Mouse (Mus musculus) ES-E14 (cell line): ENCODE results near the gene Acss3. TPM values are rescaled to one million over a fixed set of nuclear protein-coding genes. Genes with fewer than 3 reads are reported as not detected.

ENCODE experiments used
- DNase-seq: peaks from one replicate; pipeline ENCODE4 v3.0.0-alpha.2; 2013; ENCODE audit warnings: low read depth, low spot score
- H3K27ac ChIP-seq: 2 replicates; pipeline ENCODE4 v1.5.1; 2012; ENCODE audit warnings: low read depth, mild to moderate bottlenecking, low read length, moderate library complexity, mixed read lengths; ENCODE audit not compliant: poor library complexity, insufficient read depth, severe bottlenecking
- H3K36me3 ChIP-seq: 2 replicates; pipeline ENCODE4 v1.6.1; 2012; ENCODE audit warnings: mild to moderate bottlenecking, low read length, moderate library complexity, mixed read lengths; ENCODE audit not compliant: control insufficient read depth, poor library complexity, insufficient read depth, severe bottlenecking
- H3K4me1 ChIP-seq, 2 experiments: fragments of 150-350 bp in 1 of 2; sonication (generic) in 1 of 2; 2 replicates each; pipeline ENCODE4 v1.6.1; 2012; ENCODE audit warnings: low read length in 2 of 2, mild to moderate bottlenecking in 1 of 2, mixed read lengths in 1 of 2; ENCODE audit not compliant: control insufficient read depth in 2 of 2, insufficient read depth in 2 of 2, poor library complexity in 1 of 2
- H3K4me3 ChIP-seq, 2 experiments: fragments of 150-350 bp in 1 of 2; sonication (generic) in 1 of 2; 2 replicates each; pipeline ENCODE4 v1.5.1; 2012; ENCODE audit warnings: low read length in 2 of 2, low read depth in 1 of 2, mild to moderate bottlenecking in 1 of 2, mixed read lengths in 1 of 2; ENCODE audit not compliant: insufficient read depth in 1 of 2, poor library complexity in 1 of 2, severe bottlenecking in 1 of 2
- H3K9ac ChIP-seq: 2 replicates; pipeline ENCODE4 v1.6.1; 2012; ENCODE audit warnings: low read depth, mild to moderate bottlenecking, low read length, mixed read lengths; ENCODE audit not compliant: poor library complexity, insufficient read depth, severe bottlenecking
- H3K9me3 ChIP-seq: fragments of 150-350 bp; sonication (generic); 2 replicates; pipeline ENCODE4 v1.6.1; 2012; ENCODE audit warnings: low read depth, mild to moderate bottlenecking, low read length; ENCODE audit not compliant: control insufficient read depth, insufficient read depth
- CHD2 ChIP-seq: IDR thresholded peaks from 2 replicates; pipeline ENCODE4 v1.6.1; 2014; ENCODE audit warnings: mild to moderate bottlenecking, low read depth, low read length, inconsistent platforms
- HCFC1 ChIP-seq: IDR thresholded peaks from 2 replicates; pipeline ENCODE4 v1.6.1; 2012; ENCODE audit warnings: low read length, inconsistent platforms, borderline replicate concordance; ENCODE audit not compliant: insufficient read depth
- MAFK ChIP-seq: IDR thresholded peaks from 2 replicates; pipeline ENCODE4 v1.6.1; 2014; ENCODE audit warnings: mild to moderate bottlenecking, low read depth, low read length, inconsistent platforms; ENCODE audit not compliant: insufficient read depth
- ZC3H11A ChIP-seq: IDR thresholded peaks from 2 replicates; pipeline ENCODE4 v1.6.1; 2012; ENCODE audit warnings: low read depth, mild to moderate bottlenecking, inconsistent platforms, low read length, borderline replicate concordance
- ZNF384 ChIP-seq: IDR thresholded peaks from 2 replicates; pipeline ENCODE4 v1.6.1; 2012; ENCODE audit warnings: low read depth, low read length, inconsistent platforms
- in situ Hi-C, 2 experiments: fragments of 600-800 bp; cut with MboI; formaldehyde crosslinking; loops; one replicate each; pipeline ENCODE4 v1.15.1; 2025; ENCODE audit warnings: low sequenced_read_pairs in 2 of 2, inconsistent platforms in 1 of 2; ENCODE audit not compliant: unreplicated experiment in 2 of 2
- total RNA-seq: library from RNA; depleted of rRNA; stranded (reverse); fragments of 300-350 nt; gene quantifications from 2 replicates; pipeline ENCODE4 v1.2.3, GENCODE M21; 2012

Gene Acss3
- total RNA-seq, 1 experiment = 0.22 TPM

GRCm38 (mm10) chr10:106932571-106933073, 190.8 kb downstream of the Acss3 start:
- no peak overlapping the region for H3K27ac ChIP-seq
- no peak overlapping the region for H3K9ac ChIP-seq
- TF ChIP-seq ZC3H11A (no peak), ZNF384 (peak; percentile 99), MAFK (no peak)
- H3K4me3 ChIP-seq = no peak overlapping the region
- H3K9me3 ChIP-seq = no peaks in the 10 kb centered on the region
- no peaks in the 10 kb centered on the region; a peak in 1 of 4 replicates for H3K4me1 ChIP-seq
- in situ Hi-C loops = loop anchor here (25.0 kb wide), 1 partner anchor 455 kb away; no protein-coding TSS in a partner anchor
- H3K36me3 ChIP-seq = no peaks in the 10 kb centered on the region
- DNase-seq = peak; percentile 11

- no peak for DNase-seq
- in situ Hi-C loops = loop anchor here (25.0 kb wide), 1 partner anchor 459 kb away; no protein-coding TSS in a partner anchor
Measured at GRCm38 (mm10) chr10:106928576-106929332, 194.7 kb downstream of the Acss3 start.

GRCm38 (mm10) chr10:106924798-106925197, 198.7 kb downstream of the Acss3 start:
- TF ChIP-seq HCFC1 (no peak), CHD2 (no peak), ZNF384 (no peak), MAFK (no peak), ZC3H11A (no peak)
- Histone ChIP-seq H3K9me3 (no peaks in the 10 kb centered on the region), H3K36me3 (no peaks in the 10 kb centered on the region), H3K4me1 (no peaks in the 10 kb centered on the region; a peak in 1 of 4 replicates), H3K9ac (no peak overlapping the region), H3K27ac (no peak overlapping the region), H3K4me3 (no peak overlapping the region)
- no peak for DNase-seq
- in situ Hi-C loops = loop anchor here (25.0 kb wide), 1 partner anchor 463 kb away; no protein-coding TSS in a partner anchor

More at GRCm38 (mm10) chr10:106928576-106929332, 194.7 kb downstream of the Acss3 start:
- TF ChIP-seq ZNF384 = no peak
- no peak for TF ChIP-seq CHD2
- no peak for TF ChIP-seq MAFK
- no peak for TF ChIP-seq HCFC1
- no peak for TF ChIP-seq ZC3H11A
- Histone ChIP-seq H3K9me3 (no peaks in the 10 kb centered on the region), H3K27ac (no peak overlapping the region), H3K36me3 (no peaks in the 10 kb centered on the region), H3K4me1 (no peaks in the 10 kb centered on the region; a peak in 1 of 4 replicates), H3K9ac (no peak overlapping the region), H3K4me3 (no peak overlapping the region)

GRCm38 (mm10) chr10:106924334-106924733, 199.1 kb downstream of the Acss3 start:
- DNase-seq = no peak
- H3K4me1 ChIP-seq = no peaks in the 10 kb centered on the region; a peak in 1 of 4 replicates
- H3K36me3 ChIP-seq = no peaks in the 10 kb centered on the region
- no peak overlapping the region for H3K4me3 ChIP-seq
- no peaks in the 10 kb centered on the region for H3K9me3 ChIP-seq
- TF ChIP-seq MAFK = no peak
- H3K9ac ChIP-seq = no peak overlapping the region
- in situ Hi-C loops = no loop called here
- H3K27ac ChIP-seq = no peak overlapping the region
